Mouse (Mus musculus) retina, postnatal 7 days (tissue): Measurements from ENCODE around the gene Elk1.

Experiments
- DNase-seq: peaks from one replicate; pipeline ENCODE4 v3.0.0-alpha.2; 2012; ENCODE audit warnings: low read depth, low spot score

Elk1 gene

GRCm38 (mm10) chrX:20950191-20950880, at the start of gene Elk1:
Gene Elk1, minus strand, starts transcription at chrX:20950608.
- peak; percentile 79 for DNase-seq

GRCm38 (mm10) chrX:20980901-20981300, 30.5 kb upstream of the Elk1 start:
- DNase-seq = no peak

- peak; percentile 80 for DNase-seq
These were observed 11.3 kb upstream of the Elk1 start, which contains the start of gene Uxt for GRCm38 (mm10) chrX:20961477-20962378. Gene Uxt, minus strand, starts transcription at chrX:20962017.

GRCm38 (mm10) chrX:20946055-20946454, 4.4 kb downstream of the Elk1 start:
- DNase-seq = peak; percentile 40

GRCm38 (mm10) chrX:20931963-20932362, 18.4 kb downstream of the Elk1 start:
- no peak for DNase-seq

- no peak for DNase-seq
These were observed 19.0 kb downstream of the Elk1 start, which contains the start of gene Cfp for GRCm38 (mm10) chrX:20931364-20931763. Gene Cfp, minus strand, starts transcription at chrX:20931555.

- no peak for DNase-seq
These were observed 20.5 kb downstream of the Elk1 start for GRCm38 (mm10) chrX:20929859-20930258.

GRCm38 (mm10) chrX:20924976-20925375, 25.4 kb downstream of the Elk1 start:
- no peak for DNase-seq

- DNase-seq = no peak
These were observed 26.9 kb downstream of the Elk1 start for GRCm38 (mm10) chrX:20923506-20923905.

GRCm38 (mm10) chrX:20921366-20921765, 29.0 kb downstream of the Elk1 start:
- no peak for DNase-seq

- peak; percentile 76 for DNase-seq
These were observed 29.5 kb downstream of the Elk1 start, which contains the start of gene Syn1 for GRCm38 (mm10) chrX:20920844-20921364. Gene Syn1, minus strand, starts transcription at chrX:20921004.

- DNase-seq = no peak
These were observed 30.1 kb downstream of the Elk1 start for GRCm38 (mm10) chrX:20920249-20920843.

GRCm38 (mm10) chrX:20915075-20915474, 35.3 kb downstream of the Elk1 start:
- no peak for DNase-seq

GRCm38 (mm10) chrX:20913726-20914125, 36.7 kb downstream of the Elk1 start:
- no peak for DNase-seq

- no peak for DNase-seq
These were observed 40.3 kb downstream of the Elk1 start for GRCm38 (mm10) chrX:20910074-20910473.
